Comparison of ENCODE assay signal across 12 mouse cellular contexts in the genomic region with DNA sequence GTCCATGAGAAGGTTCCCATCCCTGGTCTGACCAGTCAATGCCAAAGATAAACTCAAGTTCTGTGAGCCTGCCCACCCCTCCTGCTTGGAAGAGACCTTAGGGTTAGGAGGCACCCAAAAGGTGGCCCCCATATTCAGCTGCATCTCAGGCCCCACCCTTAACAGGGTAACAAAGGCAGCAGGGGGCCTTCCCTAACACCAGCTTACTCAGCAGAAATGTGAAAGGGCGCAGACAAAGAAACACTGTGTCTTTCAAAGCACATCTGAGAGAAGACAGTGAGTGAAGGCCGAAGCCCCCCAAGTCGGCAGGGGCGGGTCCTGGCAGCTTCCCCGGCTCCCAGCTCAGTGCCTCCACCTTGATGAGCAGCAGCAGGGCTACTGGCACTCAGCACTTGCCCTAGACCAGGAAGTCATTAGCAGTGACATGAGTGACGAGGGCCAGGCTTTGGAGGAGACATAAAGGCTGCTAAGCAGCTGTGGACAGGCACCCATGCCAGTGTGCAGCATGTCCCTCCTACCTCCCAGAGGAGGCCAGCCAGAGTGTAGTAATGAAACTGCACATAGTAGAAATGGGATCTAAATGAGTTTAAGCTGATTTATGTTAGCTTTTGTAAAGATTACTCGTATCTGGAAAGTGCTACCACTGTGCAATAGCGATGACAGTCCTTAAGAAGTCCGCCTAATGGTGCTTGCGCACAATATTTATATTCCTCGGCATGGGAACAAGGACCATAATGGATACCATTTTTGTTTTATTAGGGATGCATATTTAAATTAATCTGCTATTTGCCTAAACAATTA. TPM values are rescaled to one million over a fixed set of nuclear protein-coding genes. Genes with fewer than 3 reads are reported as not detected.
A peak's percentile ranks its signal among the peaks of the same experiment; 100 is the strongest.
DNase-seq lines count a peak whose midpoint lies in the region; ATAC-seq lines count a peak whose summit lies in the region.
"Had no signal": no experiment of that assay in that cellular context is flagged by ENCODE, and none has a peak within 500 bp of the region (broad histone marks: within the 10 kb centered on the region; RNA-seq: fewer than 3 reads in every experiment).

No protein-coding gene starts in this region.

- H3K9me3 ChIP-seq in lung, embryonic 15.5 days = no peaks in the 10 kb centered on the region
- H3K9me3 ChIP-seq in hindbrain, embryonic 10.5 days = no peaks in the 10 kb centered on the region
- H3K9me3 ChIP-seq in midbrain, embryonic 16.5 days (replicated peaks; ENCODE audit: control insufficient read depth, low read length, poor library complexity, severe bottlenecking) = no peaks in the 10 kb centered on the region

- H3K4me3 ChIP-seq in lung, embryonic 15.5 days = no peak overlapping the region
- H3K4me3 ChIP-seq in hindbrain, embryonic 10.5 days = no peak overlapping the region
- H3K4me3 ChIP-seq in midbrain, embryonic 16.5 days (ENCODE audit: low read depth, low read length) = no peak overlapping the region
- H3K4me3 ChIP-seq: myocyte had no signal

- ATAC-seq in lung, embryonic 15.5 days (ENCODE audit: borderline replicate concordance, extremely low read depth, low FRiP score, low TSS enrichment) = peak; percentile 73; the same call in 1 of the 2 replicates
- peak; percentile 36; the same call in 1 of the 2 replicates for ATAC-seq in midbrain, embryonic 16.5 days

- no peaks in the 10 kb centered on the region for H3K4me1 ChIP-seq in lung, embryonic 15.5 days
- peaks cover 9% of the 10 kb centered on the region for H3K4me1 ChIP-seq in hindbrain, embryonic 10.5 days (replicated peaks)
- H3K4me1 ChIP-seq in midbrain, embryonic 16.5 days (ENCODE audit: control insufficient read depth, insufficient read depth, low read length) = peaks cover 10% of the 10 kb centered on the region

- no peak overlapping the region for H3K9ac ChIP-seq in lung, embryonic 15.5 days
- no peak overlapping the region for H3K9ac ChIP-seq in midbrain, embryonic 16.5 days (ENCODE audit: low read depth, low read length)

- 73% methylated on average over 11 of the region's 11 CpGs for WGBS in lung, embryonic 15.5 days
- WGBS in hindbrain, embryonic 10.5 days = 82% methylated on average over 11 of the region's 11 CpGs
- 73% methylated on average over 11 of the region's 11 CpGs for WGBS in midbrain, embryonic 16.5 days

- no peak for DNase-seq in lung, postnatal 14 days
- DNase-seq in embryo, embryonic 9.5 days (ENCODE audit: extremely low spot score) = peak; percentile 14
- DNase-seq in hindbrain, embryonic 10.5 days (ENCODE audit: low spot score) = no peak
- DNase-seq in adrenal gland, postnatal 36 days = no peak
- no peak for DNase-seq in frontal cortex, postnatal 25 days (ENCODE audit: low spot score in 2 of 2)
- DNase-seq in urinary bladder, adult 18-20 months (ENCODE audit: low spot score in 2 of 2) = no peak
- DNase-seq: cerebellum, adult 11 months; thymus, postnatal 4 days had no signal

- H3K27me3 ChIP-seq in lung, embryonic 15.5 days = no peaks in the 10 kb centered on the region
- no peaks in the 10 kb centered on the region for H3K27me3 ChIP-seq in hindbrain, embryonic 10.5 days (ENCODE audit: insufficient read depth, poor library complexity, severe bottlenecking)
- no peaks in the 10 kb centered on the region for H3K27me3 ChIP-seq in midbrain, embryonic 16.5 days (ENCODE audit: control insufficient read depth, insufficient read depth, low read depth, low read length)

- H3K4me2 ChIP-seq in lung, embryonic 15.5 days = no peak overlapping the region
- H3K4me2 ChIP-seq in midbrain, embryonic 16.5 days (ENCODE audit: low read length) = no peak overlapping the region
- H3K4me2 ChIP-seq: liver, embryonic 11.5 days had no signal

- peaks cover 17% of the 10 kb centered on the region for H3K36me3 ChIP-seq in lung, embryonic 15.5 days
- peaks cover 68% of the 10 kb centered on the region for H3K36me3 ChIP-seq in hindbrain, embryonic 10.5 days
- H3K36me3 ChIP-seq in midbrain, embryonic 16.5 days (ENCODE audit: control insufficient read depth, insufficient read depth, low read length) = peaks cover 6% of the 10 kb centered on the region

- H3K27ac ChIP-seq in lung, embryonic 15.5 days = no peak overlapping the region; the same call in 1 of the 2 replicates
- peak overlapping the region; percentile 37 for H3K27ac ChIP-seq in hindbrain, embryonic 10.5 days
- no peak overlapping the region for H3K27ac ChIP-seq in midbrain, embryonic 16.5 days (ENCODE audit: low read length)

RNA-seq across cellular contexts. Expression of a gene that starts 56.0 kb away (rescaled TPM):
- 30.2 and 30.9 TPM in 2 replicates for polyA plus RNA-seq in lung, embryonic 15.5 days (2015; fragmentation: Nextera tagmentation; extraction: Ambion mirVana)
- polyA plus RNA-seq in hindbrain, embryonic 10.5 days (2016; fragmentation: Nextera tagmentation; extraction: Ambion mirVana) = 35.0 and 36.8 TPM in 2 replicates
- polyA plus RNA-seq in midbrain, embryonic 16.5 days (2015; fragmentation: Nextera tagmentation; extraction: Ambion mirVana) = 18.4 TPM in 2 replicates
- total RNA-seq in adrenal gland, postnatal 36 days (2021) = 10 to 100 TPM; 45.1 to 51.4 TPM
